Mouse (Mus musculus): ENCODE measurements around the gene Gpatch3.
A peak's percentile ranks its signal among the peaks of the same experiment; 100 is the strongest.

The Gpatch3 gene

DNA sequence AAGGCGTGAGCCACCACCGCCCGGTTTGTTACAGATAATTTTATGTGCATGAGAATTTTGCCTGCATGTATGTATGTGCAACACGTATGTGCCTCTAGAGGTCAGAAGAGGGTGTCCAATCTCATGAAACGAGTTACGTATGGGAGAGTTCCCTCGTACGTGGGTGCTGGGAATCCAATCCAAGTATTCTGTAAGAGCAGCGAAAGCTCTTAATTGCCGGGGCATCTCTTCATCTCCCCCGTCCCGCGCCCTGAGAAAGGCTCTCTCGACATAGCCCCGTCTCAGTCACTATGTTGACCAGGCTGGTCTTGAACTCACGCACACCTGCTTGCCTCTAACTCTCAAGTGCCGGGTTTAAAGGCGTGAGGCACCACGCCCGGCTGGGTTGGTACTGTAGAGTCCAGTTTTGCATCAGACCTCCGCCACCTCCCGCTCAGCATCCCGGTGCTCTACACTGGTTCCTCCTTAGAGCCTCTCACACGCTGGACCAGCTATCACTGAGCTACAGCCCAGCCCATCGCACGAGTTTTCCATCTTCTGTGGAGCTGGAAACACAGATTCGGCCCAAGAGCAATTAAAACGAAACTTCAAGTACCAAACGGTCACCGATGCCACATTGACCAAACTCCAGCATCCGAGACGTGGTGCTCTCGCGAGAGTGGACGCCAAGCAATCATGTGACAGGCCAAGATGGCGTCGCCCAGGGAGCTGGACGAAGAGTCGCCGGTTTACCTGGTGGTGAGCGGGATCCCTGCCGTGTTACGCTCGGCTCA is at the start of gene Gpatch3:
Gene Gpatch3 (plus strand): TSS at position 676 of the 773 bp plus-strand sequence.
- DNase-seq = peak; percentile 84

DNA sequence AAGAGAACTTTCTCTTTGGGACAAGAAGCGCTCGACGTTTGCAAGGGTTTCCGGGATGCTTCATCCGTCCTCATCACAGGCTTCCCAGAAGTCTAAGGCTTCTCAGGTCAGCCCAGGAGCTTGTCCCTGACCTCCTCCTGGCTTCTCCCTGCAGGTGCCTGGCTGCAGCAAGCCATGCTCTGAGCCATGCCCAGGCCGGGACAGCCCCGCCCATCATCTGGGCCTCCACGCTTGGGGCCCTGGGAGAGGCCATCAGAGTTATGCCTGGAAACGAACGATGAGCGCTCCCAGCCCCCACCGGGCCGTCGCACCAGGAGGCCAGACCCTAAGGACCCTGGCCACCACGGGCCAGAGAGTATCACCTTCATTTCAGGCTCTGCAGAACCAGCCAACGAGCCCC is 46.8 kb upstream of the Gpatch3 start:
- no peak for DNase-seq

DNA sequence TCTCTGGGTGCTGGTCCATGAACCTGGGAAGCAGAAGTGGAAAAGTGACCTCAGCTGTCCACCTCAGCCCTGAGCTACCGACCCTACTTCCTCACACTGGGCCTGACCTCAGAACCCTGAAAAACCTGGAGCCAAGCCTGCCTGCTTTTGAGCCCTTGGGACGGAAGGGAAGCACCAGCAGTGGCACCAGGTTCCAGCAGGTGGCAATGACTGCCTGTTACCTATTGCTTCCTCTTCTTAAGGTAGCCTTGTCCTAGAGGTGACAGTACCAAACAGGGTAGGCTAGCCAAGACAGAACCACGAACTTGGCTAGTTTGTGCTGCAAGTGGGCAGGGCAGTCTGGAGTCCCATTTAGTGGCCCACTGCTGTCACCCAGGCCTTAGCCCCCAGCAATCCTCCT is 41.8 kb upstream of the Gpatch3 start:
- no peak for DNase-seq

DNA sequence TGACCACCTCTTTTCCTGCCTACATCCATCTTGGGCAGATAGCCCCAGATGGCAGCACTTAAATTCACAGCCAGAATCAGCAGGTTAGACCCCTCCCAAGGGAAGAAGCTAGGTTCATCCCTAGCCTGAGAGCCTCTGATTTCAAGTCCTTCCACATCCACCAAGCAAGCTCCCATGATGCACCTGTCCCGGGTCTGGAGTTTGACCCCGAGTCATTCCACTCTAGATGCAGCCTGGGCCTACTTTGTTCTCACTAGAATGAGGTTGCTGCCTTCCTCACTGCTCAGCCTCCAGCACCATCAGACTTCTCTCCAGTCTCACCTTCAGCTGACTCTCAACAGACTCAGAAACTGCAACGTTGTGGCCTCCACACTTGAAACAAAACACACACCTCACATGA is 38.5 kb upstream of the Gpatch3 start:
- DNase-seq = no peak

DNA sequence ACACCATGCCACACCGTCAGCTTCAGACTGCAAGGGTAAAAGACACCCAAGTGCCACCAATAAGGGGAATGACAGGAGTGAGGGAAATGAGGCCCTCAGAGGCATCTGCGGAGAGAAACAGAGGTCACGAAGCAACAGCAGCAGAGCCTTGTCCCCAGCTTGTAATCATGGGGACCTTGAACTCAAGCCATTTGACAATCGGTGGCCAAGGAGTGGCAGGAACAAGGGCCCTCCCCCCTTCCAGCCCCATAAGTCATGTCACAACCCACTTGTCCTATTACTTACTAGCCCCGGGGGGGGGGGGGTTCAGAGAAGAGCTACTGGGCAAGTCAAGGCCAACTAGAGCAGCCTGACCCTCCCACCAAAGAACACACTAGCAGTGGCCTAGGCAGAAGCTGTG is 37.9 kb upstream of the Gpatch3 start:
- DNase-seq = no peak

DNA sequence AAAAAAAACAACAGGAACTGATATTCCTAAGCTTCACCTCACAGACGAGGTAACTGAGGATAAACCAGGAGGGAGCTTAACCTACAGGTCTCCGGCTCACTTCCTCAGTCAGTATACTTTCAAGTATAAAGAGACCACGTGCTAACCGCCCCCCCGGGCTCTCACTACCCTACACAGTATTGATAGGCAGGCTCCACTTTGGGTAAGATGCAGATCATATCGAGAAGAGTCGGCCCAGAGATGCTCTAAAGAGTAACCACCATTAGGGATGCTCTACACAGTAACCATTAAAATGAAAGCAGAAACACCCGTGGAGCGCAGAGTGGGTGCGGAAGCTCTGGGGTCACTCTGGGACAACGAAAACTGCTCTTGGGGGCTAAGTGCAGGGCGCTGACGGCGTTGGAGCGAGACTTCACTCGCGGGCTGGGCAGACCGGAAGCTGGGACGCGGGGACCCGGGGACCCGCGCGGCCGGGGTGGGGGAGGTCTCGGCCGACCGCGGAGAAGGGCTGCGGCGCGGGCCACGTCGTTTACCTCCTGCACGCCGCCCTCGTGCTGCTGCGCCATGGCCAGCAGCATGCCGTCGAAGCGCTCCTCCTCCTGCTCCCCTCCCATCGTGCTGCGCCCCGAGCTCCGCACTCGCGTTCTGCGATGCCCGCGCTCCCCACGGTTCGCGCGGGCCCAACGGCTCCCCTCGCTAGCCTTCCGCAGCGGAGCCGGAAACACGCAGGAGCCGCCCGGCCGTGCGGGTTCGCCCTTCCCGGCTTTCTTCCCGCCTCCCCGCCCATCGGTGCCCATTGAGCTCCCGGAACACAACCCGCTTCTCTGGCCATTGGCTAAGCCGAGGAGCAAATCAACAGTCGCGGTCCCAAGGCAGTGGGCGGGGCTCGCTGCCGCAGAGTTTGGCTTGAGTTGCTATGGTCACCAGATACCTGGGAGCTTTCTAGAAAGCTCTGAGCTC is 29.0 kb upstream of the Gpatch3 start, which contains the start of gene Nudc:
Gene Nudc (minus strand): TSS at position 725 of the 960 bp plus-strand sequence.
- peak; percentile 95 for DNase-seq

DNA sequence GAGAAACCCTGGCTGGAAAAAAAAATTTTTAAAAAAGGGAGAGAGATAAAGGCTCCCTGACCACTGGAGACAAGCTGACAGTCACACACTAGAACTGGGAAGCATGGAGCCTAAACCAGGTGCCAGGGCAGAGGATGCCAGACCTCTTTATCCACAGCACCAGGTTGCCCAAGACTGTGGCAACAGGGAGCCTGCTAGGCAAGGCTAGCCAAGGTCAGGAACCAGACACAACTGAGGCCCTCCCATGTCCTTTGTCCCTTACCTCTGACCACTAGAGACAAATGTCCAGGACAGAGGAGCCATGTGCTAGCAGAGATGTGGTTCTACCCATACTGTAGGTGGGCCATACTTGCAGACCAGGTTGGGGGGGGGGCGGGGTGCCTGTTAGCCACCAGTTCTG is 22.5 kb upstream of the Gpatch3 start:
- no peak for DNase-seq

DNA sequence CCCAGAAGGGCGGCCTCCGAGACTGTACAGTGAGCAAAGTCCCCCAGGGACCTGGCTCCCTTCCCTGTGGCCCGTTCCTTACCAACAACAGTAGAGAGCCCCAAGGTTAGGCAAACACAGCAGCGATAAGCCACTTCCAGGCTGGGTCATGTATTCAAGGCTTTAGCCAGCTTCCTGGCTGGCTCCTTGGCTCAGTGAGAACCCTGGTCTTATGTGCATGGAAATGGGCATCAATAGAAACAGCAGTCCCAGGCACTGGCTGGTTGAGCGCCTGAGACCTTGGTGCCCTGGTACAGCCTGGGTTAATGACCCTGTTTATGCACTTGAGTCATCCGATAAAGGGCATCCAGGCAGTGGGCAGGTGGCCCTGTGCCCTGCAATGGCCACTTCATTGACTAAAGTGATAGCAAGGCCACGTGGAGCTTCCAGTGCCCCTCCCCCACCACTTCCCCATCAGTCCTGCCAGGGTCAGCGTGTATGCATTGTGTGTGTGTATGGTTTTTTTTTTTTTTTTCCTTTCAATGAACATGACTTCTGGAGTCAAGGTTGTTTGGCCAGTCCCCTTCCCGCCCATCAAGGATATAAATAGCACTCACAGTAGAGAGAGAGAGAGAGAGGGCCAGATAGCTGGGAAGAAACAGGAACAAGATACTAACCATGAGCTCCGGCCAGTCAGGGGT is 21.6 kb upstream of the Gpatch3 start, which contains the start of gene Nr0b2:
Gene Nr0b2 (plus strand): TSS at position 609 of the 680 bp plus-strand sequence.
- DNase-seq = no peak

DNA sequence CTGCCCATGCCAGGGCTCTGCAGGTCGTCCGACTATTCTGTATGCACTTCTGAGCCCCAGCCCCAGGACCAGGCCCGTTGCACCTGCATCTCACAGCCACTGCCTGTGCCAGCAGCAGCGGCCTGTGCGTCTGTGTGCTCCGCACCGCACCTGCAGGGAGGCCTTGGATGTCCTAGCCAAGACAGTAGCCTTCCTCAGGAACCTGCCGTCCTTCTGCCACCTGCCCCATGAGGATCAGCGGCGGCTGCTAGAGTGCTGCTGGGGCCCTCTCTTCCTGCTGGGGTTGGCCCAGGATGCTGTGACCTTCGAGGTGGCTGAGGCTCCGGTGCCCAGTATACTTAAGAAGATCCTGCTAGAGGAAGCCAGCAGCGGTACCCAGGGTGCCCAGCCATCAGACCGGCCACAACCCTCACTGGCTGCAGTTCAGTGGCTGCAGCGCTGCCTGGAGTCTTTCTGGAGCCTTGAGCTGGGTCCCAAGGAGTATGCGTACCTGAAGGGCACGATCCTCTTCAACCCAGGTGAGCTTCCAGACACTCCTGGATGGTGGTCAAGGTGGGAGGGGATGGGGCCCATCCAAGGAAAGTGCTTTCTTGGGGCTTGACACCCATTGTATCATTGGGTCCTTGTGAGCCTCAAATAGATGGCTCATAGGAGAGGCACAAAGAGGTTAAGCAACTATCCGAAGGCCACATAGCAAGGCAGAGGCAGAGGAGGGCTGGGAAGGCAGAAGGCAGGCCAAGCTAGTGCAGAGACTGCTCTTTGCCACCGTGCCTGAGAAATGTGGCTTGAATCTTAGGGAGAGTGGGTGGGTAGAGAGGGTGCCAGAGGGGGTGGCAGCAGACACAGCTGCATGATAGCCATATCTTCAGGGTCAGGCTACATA is 20.9 kb upstream of the Gpatch3 start:
- no peak for DNase-seq

DNA sequence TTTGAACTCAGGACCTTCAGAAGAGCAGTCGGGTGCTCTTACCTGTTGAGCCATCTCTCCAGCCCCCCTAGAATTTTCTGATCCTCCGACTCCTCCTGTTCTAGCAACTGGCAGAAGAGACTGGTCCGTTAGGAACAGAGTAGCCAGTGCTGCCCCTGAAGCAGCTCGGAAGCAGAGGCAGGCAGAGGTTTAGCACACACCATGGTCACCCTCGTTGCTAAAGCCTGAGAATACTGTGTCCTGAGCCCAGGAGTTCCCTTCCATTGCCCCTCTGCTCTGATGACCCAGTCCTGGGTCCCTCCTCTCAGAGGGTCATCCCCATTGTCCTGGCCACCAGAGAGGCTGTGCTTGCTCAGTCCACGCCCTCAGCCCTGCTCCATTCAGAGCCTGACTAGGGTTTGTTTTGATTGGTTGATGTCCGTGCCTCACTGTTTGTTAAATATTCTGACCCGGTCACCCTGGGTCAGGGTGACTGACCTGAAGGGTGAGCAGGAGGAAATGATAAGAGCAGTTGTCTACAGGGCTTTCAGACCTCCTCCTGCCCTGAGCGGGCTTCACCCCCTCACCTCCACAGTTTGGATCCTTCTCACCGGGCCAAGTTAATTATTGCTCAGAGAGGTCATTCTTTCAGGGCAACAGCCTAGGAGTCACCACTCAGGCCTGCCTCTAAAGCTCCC is 17.4 kb upstream of the Gpatch3 start:
- no peak for DNase-seq

DNA sequence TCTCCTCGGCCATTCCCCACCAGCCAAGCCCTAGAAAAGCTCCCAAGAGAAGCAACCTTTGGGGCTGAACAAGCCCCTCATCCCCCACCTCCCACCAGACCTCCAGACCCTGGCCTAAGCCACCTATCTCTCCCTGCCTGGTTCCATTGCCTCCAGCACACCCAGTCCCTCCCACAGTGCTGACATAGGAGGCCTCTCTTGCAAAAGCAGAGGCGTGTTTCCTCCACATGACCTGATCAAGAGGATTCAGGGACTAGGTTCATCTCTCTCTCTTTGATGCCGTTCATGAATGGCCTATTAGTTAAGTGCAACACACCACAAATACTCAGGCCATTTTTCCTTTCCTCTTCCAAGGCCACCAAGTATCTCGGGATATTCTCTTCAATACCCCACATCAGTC is 14.7 kb upstream of the Gpatch3 start:
- DNase-seq = no peak

DNA sequence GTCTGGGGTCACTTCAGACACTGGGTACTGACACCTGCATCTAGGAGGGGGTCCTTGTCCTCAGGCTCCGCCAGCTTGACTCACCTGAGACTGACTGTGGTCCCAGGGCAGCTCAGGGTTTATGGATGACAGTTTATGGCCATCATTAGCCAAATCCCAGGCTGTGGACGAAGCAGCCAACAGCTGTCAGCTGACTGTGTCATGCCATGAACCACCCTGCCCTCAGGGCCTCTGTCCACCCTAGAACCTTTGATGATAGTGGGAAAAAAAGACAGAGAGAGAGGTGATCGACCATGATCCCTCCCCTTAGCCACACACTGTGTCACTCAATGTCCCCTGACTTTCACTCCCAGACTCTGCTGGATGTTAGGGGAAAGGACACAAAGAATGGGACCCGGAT is 12.9 kb upstream of the Gpatch3 start:
- DNase-seq = no peak

DNA sequence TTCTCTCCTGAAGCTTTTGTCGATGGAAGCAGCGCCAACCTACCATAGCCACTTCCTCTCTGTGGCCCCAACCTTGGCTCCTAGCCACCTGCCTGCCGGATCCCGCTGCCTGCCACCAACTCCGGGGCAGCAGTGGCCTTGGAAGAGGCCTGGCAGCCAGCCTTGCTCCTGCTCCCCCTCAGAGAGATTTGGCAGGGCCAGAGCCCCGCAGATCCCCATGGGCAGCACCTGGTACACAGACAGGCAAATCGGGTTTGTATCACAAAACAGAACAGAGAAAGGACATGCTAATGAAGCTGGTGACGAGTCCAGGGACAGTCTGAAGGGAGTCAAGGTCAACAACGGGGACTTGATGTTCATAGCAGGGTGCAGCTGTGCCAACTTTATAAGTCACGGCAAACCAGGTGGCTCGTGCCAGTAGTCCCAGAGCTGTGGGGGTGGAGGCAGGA is 11.4 kb upstream of the Gpatch3 start:
- DNase-seq = no peak

DNA sequence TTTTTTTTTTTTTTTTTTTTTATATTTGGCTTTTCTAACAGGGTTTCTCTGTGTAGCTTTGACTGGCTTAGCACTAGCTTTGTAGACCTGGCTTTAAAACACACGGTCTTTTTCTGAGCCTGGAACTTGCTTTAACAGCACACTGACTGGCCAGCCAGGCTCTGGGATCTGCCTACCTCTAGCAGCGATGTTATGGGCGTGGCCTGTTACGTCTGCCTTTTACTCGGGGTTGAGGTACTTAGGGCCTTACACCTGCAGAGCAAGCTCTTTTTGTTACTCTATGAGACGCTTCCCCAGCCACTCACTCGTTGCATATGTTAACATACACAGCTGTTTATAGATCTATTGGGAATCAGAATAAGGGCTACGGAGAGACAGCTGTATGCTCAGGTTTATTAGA is 7.3 kb upstream of the Gpatch3 start:
- no peak for DNase-seq

DNA sequence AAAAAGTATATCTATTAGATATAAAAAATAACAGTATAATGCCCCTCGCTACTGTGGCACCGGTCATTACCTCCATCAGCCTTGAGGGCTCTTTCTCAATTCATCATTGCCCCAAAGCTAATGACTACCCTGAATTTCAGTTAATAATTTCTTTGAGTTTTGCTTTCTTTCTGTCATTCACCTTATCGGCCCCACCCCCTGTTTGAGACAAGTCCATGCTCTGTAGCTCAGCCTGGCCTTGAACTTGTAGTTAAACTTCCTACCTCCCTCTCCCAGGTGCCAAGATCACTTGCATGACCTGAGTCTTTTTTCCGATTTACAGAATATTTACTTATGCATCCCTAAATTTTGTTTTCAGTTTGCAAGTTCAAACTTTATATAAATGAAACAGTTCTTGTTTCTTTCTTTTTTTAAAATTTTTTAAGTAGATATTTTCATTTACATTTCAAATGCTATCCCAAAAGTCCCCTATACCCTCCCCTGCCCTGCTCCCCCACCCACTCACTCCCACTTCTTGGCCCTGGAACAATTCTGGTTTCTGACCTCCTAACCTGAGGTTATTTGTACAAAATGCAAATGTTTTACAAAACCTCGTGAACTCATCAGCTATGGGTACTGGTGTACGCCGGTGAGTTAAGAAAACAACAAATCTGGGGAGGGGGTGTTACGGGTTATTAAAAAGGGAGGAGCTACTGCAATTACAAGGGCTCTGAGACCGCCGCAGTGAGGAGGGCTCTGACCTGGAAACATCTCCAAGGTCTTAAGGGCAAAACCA is 5.1 kb upstream of the Gpatch3 start:
- no peak for DNase-seq

DNA sequence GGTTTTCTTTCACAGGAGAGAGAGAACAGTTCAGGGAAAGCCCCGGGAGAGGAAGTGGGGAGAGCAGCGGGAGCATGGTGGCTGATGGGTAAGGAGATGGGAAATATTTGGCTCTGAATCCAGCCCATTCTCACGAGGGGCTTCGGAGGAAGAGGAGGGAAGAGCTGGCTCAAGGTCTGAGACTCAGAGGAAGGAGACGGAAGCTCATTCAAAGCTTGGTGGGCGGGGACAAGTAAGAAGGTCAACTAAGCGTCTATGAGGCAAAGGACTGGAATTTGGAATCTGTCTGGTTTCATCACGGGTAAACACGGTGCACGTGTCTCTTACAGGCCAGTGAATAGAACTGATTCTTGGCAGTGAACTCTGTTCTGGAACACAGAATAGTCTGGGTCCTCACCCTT is 4.5 kb upstream of the Gpatch3 start:
- DNase-seq = no peak

DNA sequence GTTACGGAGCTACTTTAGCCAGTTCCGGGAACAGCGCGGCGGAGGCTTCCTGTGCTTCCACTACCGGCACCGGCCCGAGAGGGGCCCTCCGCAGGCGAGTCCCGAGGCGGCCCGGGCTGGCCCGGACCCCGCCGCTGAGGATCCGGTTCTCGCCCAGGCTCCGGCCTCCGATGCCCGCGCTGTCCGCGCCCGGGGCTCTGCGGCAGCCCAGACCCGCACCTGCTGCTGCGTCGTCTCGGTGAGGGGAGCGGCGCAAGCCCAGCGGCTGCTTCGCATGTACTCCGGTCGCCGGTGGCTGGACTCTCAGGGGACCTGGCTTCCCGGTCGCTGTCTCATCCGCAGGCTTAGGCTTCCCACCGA is 278 bp downstream of the Gpatch3 start:
- no peak for DNase-seq

DNA sequence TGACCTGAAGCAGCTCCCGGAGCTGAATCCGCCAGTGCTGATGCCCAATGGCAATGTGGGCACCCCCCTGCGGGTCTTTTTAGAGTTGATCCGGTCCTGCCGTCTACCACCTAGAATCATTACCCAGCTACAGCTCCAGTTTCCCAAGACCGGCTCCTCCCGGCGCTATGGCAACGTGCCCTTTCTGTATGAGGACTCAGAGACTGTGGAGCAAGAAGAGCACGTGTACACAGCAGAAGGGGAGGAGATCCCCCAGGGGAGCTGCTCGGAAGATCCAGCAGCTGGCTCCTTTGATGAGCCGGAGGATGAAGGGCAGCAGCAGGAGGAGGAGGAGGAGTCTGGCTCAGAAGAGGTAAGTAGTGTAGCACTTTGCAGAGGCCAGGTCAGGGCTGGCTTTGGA is 3.4 kb downstream of the Gpatch3 start:
- DNase-seq = no peak

DNA sequence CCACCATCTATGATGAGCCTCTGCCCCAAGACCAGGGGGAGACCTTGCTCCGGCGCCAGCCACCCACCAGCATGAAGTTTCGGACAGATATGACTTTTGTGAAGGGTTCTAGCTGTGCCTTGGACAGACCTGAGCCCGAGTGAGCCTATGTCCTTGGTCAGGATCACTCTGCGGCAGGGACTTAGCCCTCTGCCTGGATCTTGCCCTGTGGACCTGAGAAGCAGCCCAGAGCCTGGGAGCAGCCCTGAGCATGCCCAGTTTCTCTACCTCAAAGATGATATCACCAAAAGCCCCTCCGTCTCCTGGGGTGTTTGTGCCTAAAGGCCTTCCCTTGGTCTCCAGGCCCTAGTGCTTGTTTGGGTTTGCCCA is 9.1 kb downstream of the Gpatch3 start:
- DNase-seq = no peak

DNA sequence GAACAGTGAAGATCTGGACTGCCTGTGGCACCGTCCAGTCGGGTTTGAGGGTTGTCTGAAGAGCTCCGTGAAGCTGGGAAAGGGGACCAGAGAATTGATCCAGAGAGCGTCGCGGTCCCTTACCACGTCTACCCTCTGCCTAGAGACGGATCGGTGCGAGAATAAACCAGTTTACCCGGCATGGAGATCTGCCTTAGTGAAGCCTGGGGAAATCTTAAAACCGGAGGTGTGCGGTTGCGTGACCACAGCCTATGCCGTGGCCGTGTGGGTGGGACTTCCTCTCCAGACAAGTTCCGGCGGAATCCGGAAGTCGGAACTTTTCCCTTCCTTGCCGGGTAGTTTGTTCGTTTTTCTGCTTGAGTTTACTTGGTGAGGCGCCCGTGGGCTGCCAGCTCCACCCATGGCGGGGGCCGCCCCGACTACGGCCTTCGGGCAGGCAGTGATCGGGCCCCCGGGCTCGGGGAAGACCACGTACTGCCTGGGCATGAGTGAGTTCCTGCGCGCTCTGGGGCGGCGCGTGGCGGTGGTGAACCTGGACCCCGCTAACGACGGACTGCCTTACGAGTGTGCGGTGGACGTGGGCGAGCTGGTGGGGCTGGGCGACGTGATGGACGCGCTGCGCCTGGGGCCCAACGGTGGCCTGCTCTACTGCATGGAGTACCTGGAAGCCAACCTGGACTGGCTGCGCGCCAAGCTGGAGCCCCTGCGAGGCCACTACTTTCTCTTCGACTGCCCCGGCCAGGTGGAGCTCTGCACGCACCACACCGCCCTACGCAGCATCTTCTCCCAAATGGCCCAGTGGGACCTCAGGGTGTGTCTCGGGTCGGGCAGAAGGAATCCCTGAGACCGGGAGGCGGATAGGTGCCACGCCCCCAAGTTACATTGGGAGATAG is 9.8 kb downstream of the Gpatch3 start, which contains the start of gene Gpn2:
Gene Gpn2 (plus strand): TSS at position 304 of the 893 bp plus-strand sequence.
- peak; percentile 83 for DNase-seq

Data from thymus, postnatal 25 days (tissue).